Mouse (Mus musculus) forebrain, embryonic 11.5 days (tissue): ENCODE measurements around the gene Nedd4. TPM values are rescaled to one million over a fixed set of nuclear protein-coding genes. Genes with fewer than 3 reads are reported as not detected.
A peak's percentile ranks its signal among the peaks of the same experiment; 100 is the strongest.

Experiments used
- ATAC-seq: fragments of 200-750 bp; cut with Nextera tagmentation; replicated peaks from 2 replicates; pipeline ENCODE4 v1.8.0; 2017; ENCODE audit warnings: moderate TSS enrichment; ENCODE audit not compliant: low FRiP score
- DNase-seq: peaks from one replicate; pipeline ENCODE4 v3.0.0-alpha.2; 2017; ENCODE audit warnings: low spot score
- H3K27ac ChIP-seq: fragments of 300-500 bp; sonication (generic); 2 replicates; pipeline ENCODE4 v1.5.1; 2014; ENCODE audit warnings: low read depth, low read length
- H3K27me3 ChIP-seq: fragments of 300-500 bp; sonication (generic); 2 replicates; pipeline ENCODE4 v1.6.1; 2014; ENCODE audit warnings: mild to moderate bottlenecking, low read length, mixed read lengths; ENCODE audit not compliant: control insufficient read depth, insufficient read depth
- H3K36me3 ChIP-seq: fragments of 300-500 bp; sonication (generic); 2 replicates; pipeline ENCODE4 v1.6.1; 2014; ENCODE audit warnings: mild to moderate bottlenecking, low read length, moderate library complexity, mixed read lengths; ENCODE audit not compliant: control insufficient read depth, insufficient read depth
- H3K4me1 ChIP-seq: fragments of 300-500 bp; sonication (generic); replicated peaks from 2 replicates; pipeline ENCODE4 v1.6.1; 2014; ENCODE audit warnings: low read length, mixed read lengths; ENCODE audit not compliant: control insufficient read depth, insufficient read depth
- H3K4me2 ChIP-seq: fragments of 300-500 bp; sonication (generic); 2 replicates; pipeline ENCODE4 v1.6.1; 2014; ENCODE audit warnings: low read depth, mild to moderate bottlenecking, low read length, moderate library complexity, mixed read lengths; ENCODE audit not compliant: severe bottlenecking
- H3K4me3 ChIP-seq: fragments of 300-500 bp; sonication (generic); 2 replicates; pipeline ENCODE4 v1.5.1; 2014; ENCODE audit warnings: low read depth, low read length
- H3K9ac ChIP-seq: fragments of 300-500 bp; sonication (generic); 2 replicates; pipeline ENCODE4 v1.6.1; 2014; ENCODE audit warnings: low read length
- H3K9me3 ChIP-seq: fragments of 300-500 bp; sonication (generic); 2 replicates; pipeline ENCODE4 v1.6.1; 2016; ENCODE audit warnings: low read length, mixed read lengths; ENCODE audit not compliant: control insufficient read depth
- WGBS: fragments of 180-500 bp; shearing (Covaris S2); extraction: QIAGEN DNeasy Blood & Tissue Kit; methylation state at CpG from one replicate; pipeline ENCODE4 v1.1.7; 2014; 5-methylcytosine and 5-hydroxymethylcytosine counted together
- polyA plus RNA-seq: library from polyadenylated mRNA; unstranded; fragments of >200 nt; fragmentation: Nextera tagmentation; extraction: Ambion mirVana; gene quantifications from 2 replicates; pipeline ENCODE4 v1.2.1, GENCODE M21; 2014

Gene Nedd4
- polyA plus RNA-seq, 1 experiment from 2014 or later: 793 TPM

GRCm38 (mm10) chr9:72733966-72734365 lies 71.8 kb downstream of the Nedd4 start:
- peaks cover 55% of the 10 kb centered on the region for H3K36me3 ChIP-seq
- WGBS: 42% methylated on average over 3 of the region's 3 CpGs

GRCm38 (mm10) chr9:72735822-72736410 lies 73.8 kb downstream of the Nedd4 start:
- WGBS: 60% methylated on average over 3 of the region's 3 CpGs
- H3K27me3 ChIP-seq: no peaks in the 10 kb centered on the region
- H3K4me1 ChIP-seq: no peaks in the 10 kb centered on the region
- H3K36me3 ChIP-seq: peaks cover 59% of the 10 kb centered on the region
- no peak overlapping the region for H3K9ac ChIP-seq
- no peak for ATAC-seq
- DNase-seq: peak; percentile 80
- H3K4me2 ChIP-seq: no peak overlapping the region
- H3K27ac ChIP-seq: no peak overlapping the region
- H3K9me3 ChIP-seq: no peaks in the 10 kb centered on the region
- no peak overlapping the region for H3K4me3 ChIP-seq

More at GRCm38 (mm10) chr9:72733966-72734365, 71.8 kb downstream of the Nedd4 start:
- H3K9me3 ChIP-seq: no peaks in the 10 kb centered on the region
- H3K4me1 ChIP-seq: no peaks in the 10 kb centered on the region
- 0 out of 2 replicates have a peak, but pooled peaks have one; percentile 24 for ATAC-seq
- H3K4me2 ChIP-seq: no peak overlapping the region
- no peak overlapping the region for H3K4me3 ChIP-seq
- no peak overlapping the region for H3K27ac ChIP-seq
- no peaks in the 10 kb centered on the region for H3K27me3 ChIP-seq
- no peak overlapping the region for H3K9ac ChIP-seq
- peak; percentile 85 for DNase-seq

GRCm38 (mm10) chr9:72741206-72741605 lies 79.1 kb downstream of the Nedd4 start:
- no peaks in the 10 kb centered on the region for H3K4me1 ChIP-seq
- no peaks in the 10 kb centered on the region for H3K9me3 ChIP-seq
- 94% methylated on average over 6 of the region's 6 CpGs for WGBS
- no peak overlapping the region for H3K4me2 ChIP-seq
- no peak overlapping the region for H3K4me3 ChIP-seq
- DNase-seq (no peak), ATAC-seq (no peak)
- no peaks in the 10 kb centered on the region for H3K27me3 ChIP-seq
- no peak overlapping the region for H3K9ac ChIP-seq
- no peak overlapping the region for H3K27ac ChIP-seq
- H3K36me3 ChIP-seq: peaks cover 59% of the 10 kb centered on the region

GRCm38 (mm10) chr9:72746278-72746677 lies 84.1 kb downstream of the Nedd4 start:
- no peak overlapping the region for H3K27ac ChIP-seq
- ATAC-seq: no peak

GRCm38 (mm10) chr9:72750272-72750671 lies 88.1 kb downstream of the Nedd4 start:
- H3K36me3 ChIP-seq: peaks cover 15% of the 10 kb centered on the region; the same call in 1 of the 2 replicates
- peak; percentile 16; the same call in 1 of the 2 replicates for ATAC-seq

More at GRCm38 (mm10) chr9:72746278-72746677, 84.1 kb downstream of the Nedd4 start:
- Histone ChIP-seq H3K27me3 (no peaks in the 10 kb centered on the region), H3K9me3 (no peaks in the 10 kb centered on the region), H3K36me3 (peaks cover 43% of the 10 kb centered on the region), H3K4me1 (no peaks in the 10 kb centered on the region), H3K4me3 (no peak overlapping the region), H3K9ac (no peak overlapping the region), H3K4me2 (no peak overlapping the region)
- WGBS: 90% methylated on average over 5 of the region's 5 CpGs
- no peak for DNase-seq

GRCm38 (mm10) chr9:72752656-72753055 lies 90.5 kb downstream of the Nedd4 start:
- Histone ChIP-seq H3K9me3 (no peaks in the 10 kb centered on the region), H3K4me3 (no peak overlapping the region), H3K27ac (no peak overlapping the region), H3K4me2 (no peak overlapping the region), H3K9ac (no peak overlapping the region), H3K4me1 (no peaks in the 10 kb centered on the region; the same call in 1 of the 2 replicates), H3K27me3 (no peaks in the 10 kb centered on the region), H3K36me3 (peaks cover 4% of the 10 kb centered on the region; the same call in 1 of the 2 replicates)
- no peak for ATAC-seq
- DNase-seq: no peak
- 86% methylated on average over 9 of the region's 9 CpGs for WGBS

More at GRCm38 (mm10) chr9:72750272-72750671, 88.1 kb downstream of the Nedd4 start:
- H3K4me3 ChIP-seq: no peak overlapping the region
- H3K4me2 ChIP-seq: no peak overlapping the region
- H3K27ac ChIP-seq: no peak overlapping the region
- H3K9ac ChIP-seq: no peak overlapping the region
- H3K27me3 ChIP-seq: no peaks in the 10 kb centered on the region
- WGBS: 72% methylated on average over 2 of the region's 2 CpGs
- H3K4me1 ChIP-seq: no peaks in the 10 kb centered on the region; the same call in 1 of the 2 replicates
- H3K9me3 ChIP-seq: no peaks in the 10 kb centered on the region
- no peak for DNase-seq

- no peaks in the 10 kb centered on the region; the same call in 1 of the 2 replicates for H3K4me1 ChIP-seq
- ATAC-seq (0 out of 2 replicates have a peak, but pooled peaks have one; percentile 33), DNase-seq (peak; percentile 63)
- no peaks in the 10 kb centered on the region for H3K9me3 ChIP-seq
- no peak overlapping the region for H3K4me3 ChIP-seq
- H3K36me3 ChIP-seq: no peaks in the 10 kb centered on the region; the same call in 1 of the 2 replicates
- H3K27ac ChIP-seq: no peak overlapping the region
- H3K4me2 ChIP-seq: no peak overlapping the region
- no peak overlapping the region for H3K9ac ChIP-seq
- no peaks in the 10 kb centered on the region for H3K27me3 ChIP-seq
- 19% methylated on average over 7 of the region's 7 CpGs for WGBS
Observed at GRCm38 (mm10) chr9:72753741-72754140, 91.6 kb downstream of the Nedd4 start.

- 85% methylated on average over 5 of the region's 5 CpGs for WGBS
- Histone ChIP-seq H3K4me2 (no peak overlapping the region), H3K9ac (no peak overlapping the region), H3K36me3 (no peaks in the 10 kb centered on the region), H3K4me3 (no peak overlapping the region), H3K9me3 (no peaks in the 10 kb centered on the region), H3K4me1 (no peaks in the 10 kb centered on the region; the same call in 1 of the 2 replicates), H3K27me3 (no peaks in the 10 kb centered on the region), H3K27ac (no peak overlapping the region)
- ATAC-seq (no peak), DNase-seq (no peak)
Observed at GRCm38 (mm10) chr9:72757143-72757542, 95.0 kb downstream of the Nedd4 start.

- H3K27ac ChIP-seq: no peak overlapping the region
Observed at GRCm38 (mm10) chr9:72758705-72759131, 96.6 kb downstream of the Nedd4 start.

More at GRCm38 (mm10) chr9:72758705-72759131, 96.6 kb downstream of the Nedd4 start:
- H3K9me3 ChIP-seq: no peaks in the 10 kb centered on the region
- no peak overlapping the region for H3K4me3 ChIP-seq
- DNase-seq (no peak), ATAC-seq (no peak)
- no peaks in the 10 kb centered on the region for H3K27me3 ChIP-seq
- no peak overlapping the region for H3K4me2 ChIP-seq
- 62% methylated on average over 8 of the region's 8 CpGs for WGBS
- H3K9ac ChIP-seq: no peak overlapping the region
- no peaks in the 10 kb centered on the region for H3K36me3 ChIP-seq
- peaks cover 5% of the 10 kb centered on the region; the same call in 1 of the 2 replicates for H3K4me1 ChIP-seq
